Mouse (Mus musculus) midbrain, embryonic 10.5 days (tissue): Measurements from ENCODE around the gene Fpgs. TPM values are rescaled to one million over a fixed set of nuclear protein-coding genes. Genes with fewer than 3 reads are reported as not detected.

Source experiments
- DNase-seq: peaks from one replicate; pipeline ENCODE4 v3.0.0-alpha.2; 2017; ENCODE audit warnings: low spot score
- H3K27ac ChIP-seq: fragments of 300-500 bp; sonication (generic); replicated peaks from 2 replicates; pipeline ENCODE4 v1.5.1; 2016; ENCODE audit warnings: mild to moderate bottlenecking
- H3K27me3 ChIP-seq: fragments of 300-500 bp; sonication (generic); 2 replicates; pipeline ENCODE4 v1.6.1; 2016; ENCODE audit warnings: low read depth, mild to moderate bottlenecking; ENCODE audit not compliant: poor library complexity, severe bottlenecking
- H3K36me3 ChIP-seq: fragments of 300-500 bp; sonication (generic); 2 replicates; pipeline ENCODE4 v1.6.1; 2016; ENCODE audit warnings: mild to moderate bottlenecking, moderate library complexity
- H3K4me1 ChIP-seq: fragments of 300-500 bp; sonication (generic); 2 replicates; pipeline ENCODE4 v1.6.1; 2016
- H3K4me3 ChIP-seq: fragments of 300-500 bp; sonication (generic); 2 replicates; pipeline ENCODE4 v1.5.1; 2016; ENCODE audit warnings: mild to moderate bottlenecking, moderate library complexity
- H3K9me3 ChIP-seq: fragments of 300-500 bp; sonication (generic); replicated peaks from 2 replicates; pipeline ENCODE4 v1.6.1; 2016; ENCODE audit warnings: mild to moderate bottlenecking
- WGBS: fragments of 180-500 bp; shearing (Covaris S2); methylation state at CpG from one replicate; pipeline ENCODE4 v1.1.7; 2016; 5-methylcytosine and 5-hydroxymethylcytosine counted together
- polyA plus RNA-seq: library from polyadenylated mRNA; unstranded; fragments of >200 nt; fragmentation: Nextera tagmentation; extraction: Ambion mirVana; gene quantifications from 2 replicates; pipeline ENCODE4 v1.2.1, GENCODE M21; 2016

Gene Fpgs
- 25.6 and 27.9 TPM in 2 replicates for polyA plus RNA-seq

- Histone ChIP-seq H3K36me3 (peaks cover 70% of the 10 kb centered on the region), H3K9me3 (no peaks in the 10 kb centered on the region), H3K4me3 (no peak within 1 kb of the TSS), H3K27me3 (no peaks in the 10 kb centered on the region), H3K4me1 (0 out of 2 replicates have a peak, but pooled peaks cover 3% of the 10 kb centered on the region), H3K27ac (no peak within 1 kb of the TSS)
- DNase-seq: no peak
- WGBS: 90% methylated on average over 2 of the region's 2 CpGs
Measured at GRCm38 (mm10) chr2:32704021-32704421, at the start of gene Fpgs. Fpgs (minus strand) TSS chr2:32704145.

GRCm38 (mm10) chr2:32752181-32752580 lies 48.2 kb upstream of the Fpgs start:
- peaks cover 37% of the 10 kb centered on the region for H3K27me3 ChIP-seq
- no peak for DNase-seq

GRCm38 (mm10) chr2:32751665-32752033 lies 47.7 kb upstream of the Fpgs start:
- Histone ChIP-seq H3K9me3 (no peaks in the 10 kb centered on the region), H3K36me3 (peaks cover 55% of the 10 kb centered on the region), H3K4me1 (peaks cover 32% of the 10 kb centered on the region), H3K27ac (peak overlapping the region; percentile 78), H3K27me3 (peaks cover 37% of the 10 kb centered on the region), H3K4me3 (peak overlapping the region; percentile 53)
- WGBS: 28% methylated on average over 9 of the region's 10 CpGs
- DNase-seq: no peak

More at GRCm38 (mm10) chr2:32752181-32752580, 48.2 kb upstream of the Fpgs start:
- Histone ChIP-seq H3K36me3 (peaks cover 50% of the 10 kb centered on the region), H3K4me1 (peaks cover 35% of the 10 kb centered on the region), H3K9me3 (no peaks in the 10 kb centered on the region), H3K4me3 (peak overlapping the region; percentile 53; the same call in 1 of the 2 replicates), H3K27ac (no peak overlapping the region)
- WGBS: 69% methylated on average over 10 of the region's 10 CpGs

GRCm38 (mm10) chr2:32750887-32751664 lies 47.1 kb upstream of the Fpgs start:
- Histone ChIP-seq H3K36me3 (peaks cover 61% of the 10 kb centered on the region), H3K27me3 (peaks cover 37% of the 10 kb centered on the region), H3K9me3 (no peaks in the 10 kb centered on the region), H3K4me3 (peak overlapping the region; percentile 53), H3K27ac (peak overlapping the region; percentile 78), H3K4me1 (peaks cover 31% of the 10 kb centered on the region)
- 4% methylated on average over 31 of the region's 31 CpGs for WGBS
- DNase-seq: peak; percentile 85

GRCm38 (mm10) chr2:32750199-32750598 lies 46.3 kb upstream of the Fpgs start:
- H3K4me3 ChIP-seq: peak overlapping the region; percentile 53; the same call in 1 of the 2 replicates
- no peaks in the 10 kb centered on the region for H3K9me3 ChIP-seq
- peaks cover 70% of the 10 kb centered on the region for H3K36me3 ChIP-seq
- WGBS: 75% methylated on average over 7 of the region's 7 CpGs
- peaks cover 31% of the 10 kb centered on the region for H3K4me1 ChIP-seq
- peaks cover 30% of the 10 kb centered on the region for H3K27me3 ChIP-seq
- peak overlapping the region; percentile 78; the same call in 1 of the 2 replicates for H3K27ac ChIP-seq
- DNase-seq: no peak

GRCm38 (mm10) chr2:32749082-32749481 lies 45.1 kb upstream of the Fpgs start:
- peaks cover 70% of the 10 kb centered on the region for H3K36me3 ChIP-seq
- H3K27me3 ChIP-seq: peaks cover 23% of the 10 kb centered on the region
- no peak for DNase-seq
- WGBS: 92% methylated on average over 16 of the region's 16 CpGs
- H3K27ac ChIP-seq: no peak overlapping the region
- H3K9me3 ChIP-seq: no peaks in the 10 kb centered on the region
- H3K4me3 ChIP-seq: no peak overlapping the region
- peaks cover 31% of the 10 kb centered on the region for H3K4me1 ChIP-seq

- Histone ChIP-seq H3K27me3 (peaks cover 46% of the 10 kb centered on the region), H3K9me3 (no peaks in the 10 kb centered on the region), H3K4me1 (peaks cover 29% of the 10 kb centered on the region), H3K4me3 (no peak overlapping the region), H3K36me3 (peaks cover 49% of the 10 kb centered on the region), H3K27ac (no peak overlapping the region)
- DNase-seq: no peak
- 83% methylated on average over 15 of the region's 15 CpGs for WGBS
Measured at GRCm38 (mm10) chr2:32744272-32744982, 40.5 kb upstream of the Fpgs start.

GRCm38 (mm10) chr2:32742173-32742531 lies 38.2 kb upstream of the Fpgs start:
- H3K27me3 ChIP-seq: peaks cover 48% of the 10 kb centered on the region
- no peaks in the 10 kb centered on the region for H3K9me3 ChIP-seq
- peaks cover 30% of the 10 kb centered on the region for H3K36me3 ChIP-seq
- H3K27ac ChIP-seq: peak overlapping the region; percentile 89
- DNase-seq: peak; percentile 84
- 4% methylated on average over 18 of the region's 18 CpGs for WGBS
- peaks cover 34% of the 10 kb centered on the region for H3K4me1 ChIP-seq
- H3K4me3 ChIP-seq: peak overlapping the region; percentile 85

GRCm38 (mm10) chr2:32741273-32742172 lies 37.6 kb upstream of the Fpgs start:
- Histone ChIP-seq H3K36me3 (peaks cover 24% of the 10 kb centered on the region), H3K9me3 (no peaks in the 10 kb centered on the region), H3K27ac (peak overlapping the region; percentile 89), H3K4me1 (peaks cover 35% of the 10 kb centered on the region), H3K27me3 (peaks cover 48% of the 10 kb centered on the region), H3K4me3 (peak overlapping the region; percentile 85)
- peak; percentile 76 for DNase-seq
- WGBS: 1% methylated on average over 57 of the region's 58 CpGs

GRCm38 (mm10) chr2:32740916-32741272 lies 36.9 kb upstream of the Fpgs start, which contains the start of gene 6330409D20Rik:
6330409D20Rik (minus strand) TSS chr2:32741016.
- peak within 1 kb of the TSS; percentile 85 for H3K4me3 ChIP-seq
- WGBS: 8% methylated on average over 11 of the region's 11 CpGs

GRCm38 (mm10) chr2:32739311-32739710 lies 35.4 kb upstream of the Fpgs start:
- no peak for DNase-seq
- peaks cover 48% of the 10 kb centered on the region for H3K4me1 ChIP-seq
- no peak overlapping the region for H3K27ac ChIP-seq
- no peak overlapping the region for H3K4me3 ChIP-seq
- peaks cover 47% of the 10 kb centered on the region for H3K27me3 ChIP-seq
- H3K36me3 ChIP-seq: 0 out of 2 replicates have a peak, but pooled peaks cover 2% of the 10 kb centered on the region
- no peaks in the 10 kb centered on the region for H3K9me3 ChIP-seq
- whole genome bisulfite sequencing: 79% methylated on average over 4 of the region's 4 CpGs

More at GRCm38 (mm10) chr2:32740916-32741272, 36.9 kb upstream of the Fpgs start, which contains the start of gene 6330409D20Rik:
- no peak for DNase-seq
- Histone ChIP-seq H3K27ac (peak within 1 kb of the TSS; percentile 89), H3K27me3 (peaks cover 48% of the 10 kb centered on the region), H3K36me3 (peaks cover 17% of the 10 kb centered on the region), H3K4me1 (peaks cover 38% of the 10 kb centered on the region), H3K9me3 (no peaks in the 10 kb centered on the region)

- Histone ChIP-seq H3K36me3 (no peaks in the 10 kb centered on the region), H3K9me3 (no peaks in the 10 kb centered on the region), H3K27ac (no peak overlapping the region), H3K27me3 (peaks cover 29% of the 10 kb centered on the region), H3K4me1 (peaks cover 39% of the 10 kb centered on the region), H3K4me3 (no peak overlapping the region)
- no peak for DNase-seq
- 54% methylated on average over 6 of the region's 6 CpGs for WGBS
Measured at GRCm38 (mm10) chr2:32737008-32737407, 33.1 kb upstream of the Fpgs start.
